Mouse (Mus musculus): ENCODE data around the gene Gm13030. TPM values are rescaled to one million over a fixed set of nuclear protein-coding genes. Genes with fewer than 3 reads are reported as not detected.

Gene Gm13030
- total RNA-seq, 1 experiment from 2014 or later = not detected

Other genes starting within 250 kb of the Gm13030 start
- not detected in 2 replicates for gene Vwa5b1, start 238.1 kb downstream of the Gm13030 start, total RNA-seq (2021)
- gene Pla2g2c, start 149.2 kb downstream of the Gm13030 start, total RNA-seq (2021) = 0.24 TPM in 1 of 2 replicates, not detected in the other
- 1.1 and 2.0 TPM in 2 replicates for gene Ubxn10, start 136.8 kb downstream of the Gm13030 start, total RNA-seq (2021)
- 19.2 and 21.7 TPM in 2 replicates for gene Pla2g2f, start 116.3 kb downstream of the Gm13030 start, total RNA-seq (2021)
- gene Pla2g2d, start 98.2 kb downstream of the Gm13030 start, total RNA-seq (2021) = 2.2 and 2.8 TPM in 2 replicates
- gene Pla2g5, start 10.5 kb downstream of the Gm13030 start, total RNA-seq (2021) = 10.5 and 17.1 TPM in 2 replicates
- gene Pla2g2e, start 4.0 kb upstream of the Gm13030 start, total RNA-seq (2021) = 1.5 TPM in 1 of 2 replicates, not detected in the other
- gene Otud3, start 40.0 kb upstream of the Gm13030 start, total RNA-seq (2021) = 11.7 and 13.5 TPM in 2 replicates
- not detected in 2 replicates for gene Rnf186, start 93.1 kb upstream of the Gm13030 start, total RNA-seq (2021)
- gene Tmco4, start 98.9 kb upstream of the Gm13030 start, total RNA-seq (2021) = 16.0 and 16.7 TPM in 2 replicates
- gene Htr6, start 201.6 kb upstream of the Gm13030 start, total RNA-seq (2021) = 0.33 and 0.52 TPM in 2 replicates
- 20.3 and 21.4 TPM in 2 replicates for gene Nbl1, start 219.0 kb upstream of the Gm13030 start, total RNA-seq (2021)